Mouse (Mus musculus): Measurements from ENCODE around the gene Sohlh1. TPM values are rescaled to one million over a fixed set of nuclear protein-coding genes. Genes with fewer than 3 reads are reported as not detected.
"Not testable (repeated sequence)": the region's sequence is repeated elsewhere in the genome, so short reads cannot be mapped to it uniquely, and the experiment has no call there.

The Sohlh1 gene
- polyA plus RNA-seq, 1 experiment from 2014 or later = not detected

DNA sequence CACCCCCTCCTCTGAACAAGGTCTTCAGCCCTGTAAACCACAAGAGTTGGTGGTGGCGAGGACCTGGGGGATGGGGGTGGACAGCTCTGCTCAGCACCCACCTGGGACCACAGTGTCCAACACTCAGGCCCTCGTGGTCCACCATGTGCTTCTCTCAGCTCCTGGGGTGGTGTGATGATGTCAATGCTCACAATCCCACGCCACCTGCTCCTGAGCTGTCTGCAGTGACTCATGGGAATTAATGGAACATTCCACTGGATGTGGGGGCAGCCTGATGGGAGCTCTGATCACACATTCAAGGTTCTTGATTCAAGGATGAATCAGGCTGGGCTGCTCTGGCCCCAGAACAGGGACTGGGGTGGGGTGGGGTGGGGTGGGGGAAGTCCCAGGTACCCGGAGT lies 4.9 kb downstream of the Sohlh1 start:
- no peak overlapping the region for H3K9ac ChIP-seq (ENCODE audit: low read length)
- no peak overlapping the region for H3K4me2 ChIP-seq (ENCODE audit: low read length)
- H3K27me3 ChIP-seq (ENCODE audit: control insufficient read depth, insufficient read depth, low read length) = peaks cover 3% of the 10 kb centered on the region; the same call in 1 of the 2 replicates
- no peak overlapping the region for H3K4me3 ChIP-seq (ENCODE audit: control insufficient read depth in 1 of 2, insufficient read depth in 1 of 2, low read depth in 1 of 2, low read length in 2 of 2)
- no peak for ATAC-seq (ENCODE audit: insufficient number of reproducible peaks, insufficient read depth, low FRiP score, low read depth)
- H3K27ac ChIP-seq (replicated peaks in 1 of 2; ENCODE audit: control insufficient read depth in 1 of 2, insufficient read depth in 1 of 2, low read depth in 2 of 2, low read length in 2 of 2) = no peak overlapping the region
- no peaks in the 10 kb centered on the region for H3K4me1 ChIP-seq (ENCODE audit: control insufficient read depth in 2 of 2, insufficient read depth in 2 of 2, low read length in 2 of 2)
- H3K9me3 ChIP-seq (ENCODE audit: control insufficient read depth, low read length) = no peaks in the 10 kb centered on the region
- WGBS = 46% methylated on average over 4 of the region's 4 CpGs
- H3K36me3 ChIP-seq (ENCODE audit: control insufficient read depth, insufficient read depth, low read length) = no peaks in the 10 kb centered on the region

DNA sequence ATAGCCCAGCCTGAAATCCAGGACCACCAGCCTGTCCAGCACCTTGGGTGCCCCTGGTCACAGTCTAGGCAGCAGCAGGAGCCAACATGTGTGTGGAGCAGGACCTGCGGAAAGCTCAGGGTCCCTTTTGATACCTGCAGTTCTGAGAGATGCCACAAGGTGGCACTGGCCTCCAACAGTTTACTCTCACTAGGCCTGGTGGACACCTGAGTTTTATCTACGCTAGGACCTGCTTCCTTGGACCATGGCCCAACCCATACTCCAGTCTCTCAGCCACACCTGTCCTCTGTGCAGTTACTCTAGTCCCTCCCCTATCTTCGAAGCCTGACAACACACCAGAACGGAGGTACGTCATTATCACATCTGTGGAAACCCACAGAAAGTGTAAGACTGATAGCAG lies 10.8 kb downstream of the Sohlh1 start:
- Histone ChIP-seq H3K27ac (replicated peaks in 1 of 2; ENCODE audit: control insufficient read depth in 1 of 2, insufficient read depth in 1 of 2, low read depth in 2 of 2, low read length in 2 of 2) (no peak overlapping the region), H3K4me2 (ENCODE audit: low read length) (no peak overlapping the region), H3K9ac (ENCODE audit: low read length) (no peak overlapping the region), H3K27me3 (ENCODE audit: control insufficient read depth, insufficient read depth, low read length) (no peaks in the 10 kb centered on the region), H3K9me3 (ENCODE audit: control insufficient read depth, low read length) (no peaks in the 10 kb centered on the region), H3K4me1 (ENCODE audit: control insufficient read depth in 2 of 2, insufficient read depth in 2 of 2, low read length in 2 of 2) (no peaks in the 10 kb centered on the region), H3K36me3 (ENCODE audit: control insufficient read depth, insufficient read depth, low read length) (no peaks in the 10 kb centered on the region), H3K4me3 (ENCODE audit: control insufficient read depth in 1 of 2, insufficient read depth in 1 of 2, low read depth in 1 of 2, low read length in 2 of 2) (no peak overlapping the region)
- ATAC-seq (ENCODE audit: insufficient number of reproducible peaks, insufficient read depth, low FRiP score, low read depth) = no peak
- WGBS = 43% methylated on average over 5 of the region's 5 CpGs

DNA sequence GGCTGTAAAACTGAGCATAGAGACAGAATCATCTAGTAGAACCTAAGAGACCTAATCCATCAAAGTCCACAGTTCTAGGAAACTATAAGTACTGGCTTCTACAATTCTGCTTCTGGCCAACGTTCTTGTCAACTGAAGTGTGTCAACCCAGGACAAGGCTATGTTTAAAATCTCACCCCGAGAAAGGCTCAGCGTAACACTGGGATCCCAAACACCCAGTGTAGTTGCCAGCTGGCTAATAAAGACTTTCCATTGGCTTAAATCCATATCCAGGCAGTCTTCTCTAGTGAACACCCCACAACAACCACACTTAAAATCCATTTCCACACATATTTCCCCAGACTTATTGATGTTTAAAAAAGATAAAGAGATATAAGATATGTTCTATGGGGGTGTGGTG lies 16.3 kb downstream of the Sohlh1 start:
- Histone ChIP-seq H3K27me3 (ENCODE audit: control insufficient read depth, insufficient read depth, low read length) (no peaks in the 10 kb centered on the region), H3K4me1 (ENCODE audit: control insufficient read depth in 2 of 2, insufficient read depth in 2 of 2, low read length in 2 of 2) (no peaks in the 10 kb centered on the region), H3K4me3 (ENCODE audit: control insufficient read depth in 1 of 2, insufficient read depth in 1 of 2, low read depth in 1 of 2, low read length in 2 of 2) (no peak overlapping the region), H3K9ac (ENCODE audit: low read length) (no peak overlapping the region), H3K9me3 (ENCODE audit: control insufficient read depth, low read length) (no peaks in the 10 kb centered on the region), H3K4me2 (ENCODE audit: low read length) (no peak overlapping the region), H3K27ac (replicated peaks in 1 of 2; ENCODE audit: control insufficient read depth in 1 of 2, insufficient read depth in 1 of 2, low read depth in 2 of 2, low read length in 2 of 2) (no peak overlapping the region), H3K36me3 (ENCODE audit: control insufficient read depth, insufficient read depth, low read length) (no peaks in the 10 kb centered on the region)
- 77% methylated on average over 3 of the region's 3 CpGs for WGBS
- no peak for ATAC-seq (ENCODE audit: insufficient number of reproducible peaks, insufficient read depth, low FRiP score, low read depth)

DNA sequence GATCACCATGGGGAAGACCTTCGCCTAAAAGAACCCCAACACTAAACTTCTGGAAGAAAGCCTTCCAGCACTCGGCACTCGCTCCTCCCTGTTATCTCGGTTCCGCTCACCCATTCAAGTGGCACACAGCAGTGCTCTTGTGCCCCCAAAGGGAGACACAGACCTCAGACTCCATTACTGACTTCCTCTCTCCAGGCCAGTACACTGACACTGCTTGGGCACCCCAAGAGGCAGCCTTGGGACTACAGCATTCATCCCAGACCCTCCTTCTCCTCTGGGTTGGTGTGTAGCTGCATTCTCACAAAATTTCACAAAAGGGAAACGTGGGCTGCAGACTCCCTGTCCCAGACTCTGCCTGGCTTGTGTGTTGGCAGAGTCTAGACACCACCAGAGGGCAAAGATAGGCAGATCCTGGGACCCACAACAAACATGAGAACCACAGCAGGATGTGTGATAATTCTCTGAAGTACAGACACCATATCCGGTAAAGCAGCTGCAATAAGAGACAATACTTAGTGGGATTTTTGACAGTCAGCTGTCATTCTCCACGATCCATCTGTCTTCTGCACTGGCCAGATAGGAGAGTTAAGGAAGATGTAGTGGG lies 18.6 kb downstream of the Sohlh1 start:
- H3K9ac ChIP-seq (ENCODE audit: low read length) = no peak overlapping the region
- H3K4me3 ChIP-seq (ENCODE audit: control insufficient read depth in 1 of 2, insufficient read depth in 1 of 2, low read depth in 1 of 2, low read length in 2 of 2) = no peak overlapping the region
- no peaks in the 10 kb centered on the region for H3K27me3 ChIP-seq (ENCODE audit: control insufficient read depth, insufficient read depth, low read length)
- H3K36me3 ChIP-seq (ENCODE audit: control insufficient read depth, insufficient read depth, low read length) = no peaks in the 10 kb centered on the region
- H3K4me2 ChIP-seq (ENCODE audit: low read length) = no peak overlapping the region
- H3K27ac ChIP-seq (replicated peaks in 1 of 2; ENCODE audit: control insufficient read depth in 1 of 2, insufficient read depth in 1 of 2, low read depth in 2 of 2, low read length in 2 of 2) = no peak overlapping the region
- H3K9me3 ChIP-seq (ENCODE audit: control insufficient read depth, low read length) = no peaks in the 10 kb centered on the region
- H3K4me1 ChIP-seq (ENCODE audit: control insufficient read depth in 2 of 2, insufficient read depth in 2 of 2, low read length in 2 of 2) = no peaks in the 10 kb centered on the region
- 62% methylated on average over 8 of the region's 8 CpGs for WGBS
- ATAC-seq (ENCODE audit: insufficient number of reproducible peaks, insufficient read depth, low FRiP score, low read depth) = no peak

DNA sequence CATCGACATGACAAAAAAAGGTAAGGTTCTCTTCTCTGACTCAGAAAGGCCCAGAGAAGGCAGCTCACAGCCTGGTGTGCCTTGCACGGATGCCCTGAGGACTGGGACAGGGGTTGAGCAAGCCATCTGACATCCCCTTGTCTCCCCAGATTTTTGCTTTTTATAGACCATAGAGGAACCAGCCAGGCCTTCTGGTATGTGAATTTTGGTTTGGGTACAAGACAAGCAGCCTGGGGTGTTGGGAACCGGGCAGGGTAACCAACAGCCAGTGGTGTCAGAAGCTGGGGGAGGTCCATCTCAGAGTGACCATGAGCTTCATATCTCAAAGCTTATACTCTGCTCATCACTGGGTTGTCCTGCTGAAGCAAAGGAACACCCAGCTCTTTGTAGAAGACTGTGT lies 22.3 kb downstream of the Sohlh1 start:
- WGBS = 79% methylated on average over 3 of the region's 3 CpGs
- no peak for ATAC-seq (ENCODE audit: insufficient number of reproducible peaks, insufficient read depth, low FRiP score, low read depth)
- Histone ChIP-seq H3K9ac (ENCODE audit: low read length) (no peak overlapping the region), H3K4me1 (ENCODE audit: control insufficient read depth in 2 of 2, insufficient read depth in 2 of 2, low read length in 2 of 2) (no peaks in the 10 kb centered on the region; a peak in 1 of 4 replicates), H3K36me3 (ENCODE audit: control insufficient read depth, insufficient read depth, low read length) (no peaks in the 10 kb centered on the region), H3K4me3 (ENCODE audit: control insufficient read depth in 1 of 2, insufficient read depth in 1 of 2, low read depth in 1 of 2, low read length in 2 of 2) (no peak overlapping the region), H3K9me3 (ENCODE audit: control insufficient read depth, low read length) (no peaks in the 10 kb centered on the region), H3K4me2 (ENCODE audit: low read length) (no peak overlapping the region), H3K27me3 (ENCODE audit: control insufficient read depth, insufficient read depth, low read length) (no peaks in the 10 kb centered on the region), H3K27ac (replicated peaks in 1 of 2; ENCODE audit: control insufficient read depth in 1 of 2, insufficient read depth in 1 of 2, low read depth in 2 of 2, low read length in 2 of 2) (no peak overlapping the region)

DNA sequence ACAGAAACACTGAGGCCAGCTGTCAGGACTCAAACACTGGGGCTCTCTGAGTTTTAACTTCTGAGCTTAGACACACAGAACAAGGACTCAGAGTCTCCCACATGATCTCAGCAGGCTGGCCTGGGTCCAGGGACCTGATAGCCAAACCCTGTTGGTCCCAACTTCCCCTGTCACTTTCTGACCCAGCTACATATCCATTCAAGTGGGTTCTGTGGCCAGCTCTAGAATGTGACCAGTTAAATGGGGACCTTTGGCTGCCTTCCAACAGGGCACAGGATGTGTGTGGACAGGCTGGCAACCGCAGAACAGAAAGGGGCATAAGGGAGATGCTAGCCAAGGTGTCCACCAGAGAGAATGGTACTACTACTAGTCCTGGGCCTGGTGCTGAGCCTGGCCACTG lies 24.2 kb downstream of the Sohlh1 start, which contains the start of gene Lcn9:
Gene Lcn9 (plus strand): TSS at position 348 of the 400 bp plus-strand sequence.
- Histone ChIP-seq H3K27me3 (ENCODE audit: control insufficient read depth, insufficient read depth, low read length) (no peaks in the 10 kb centered on the region), H3K27ac (replicated peaks in 1 of 2; ENCODE audit: control insufficient read depth in 1 of 2, insufficient read depth in 1 of 2, low read depth in 2 of 2, low read length in 2 of 2) (no peak within 1 kb of the TSS), H3K4me1 (ENCODE audit: control insufficient read depth in 2 of 2, insufficient read depth in 2 of 2, low read length in 2 of 2) (no peaks in the 10 kb centered on the region; a peak in 1 of 4 replicates), H3K9ac (ENCODE audit: low read length) (no peak within 1 kb of the TSS), H3K4me3 (ENCODE audit: control insufficient read depth in 1 of 2, insufficient read depth in 1 of 2, low read depth in 1 of 2, low read length in 2 of 2) (no peak within 1 kb of the TSS), H3K36me3 (ENCODE audit: control insufficient read depth, insufficient read depth, low read length) (no peaks in the 10 kb centered on the region), H3K9me3 (ENCODE audit: control insufficient read depth, low read length) (no peaks in the 10 kb centered on the region), H3K4me2 (ENCODE audit: low read length) (no peak within 1 kb of the TSS)
- WGBS = 63% methylated on average over 1 of the region's 1 CpGs
- no peak for ATAC-seq (ENCODE audit: insufficient number of reproducible peaks, insufficient read depth, low FRiP score, low read depth)

DNA sequence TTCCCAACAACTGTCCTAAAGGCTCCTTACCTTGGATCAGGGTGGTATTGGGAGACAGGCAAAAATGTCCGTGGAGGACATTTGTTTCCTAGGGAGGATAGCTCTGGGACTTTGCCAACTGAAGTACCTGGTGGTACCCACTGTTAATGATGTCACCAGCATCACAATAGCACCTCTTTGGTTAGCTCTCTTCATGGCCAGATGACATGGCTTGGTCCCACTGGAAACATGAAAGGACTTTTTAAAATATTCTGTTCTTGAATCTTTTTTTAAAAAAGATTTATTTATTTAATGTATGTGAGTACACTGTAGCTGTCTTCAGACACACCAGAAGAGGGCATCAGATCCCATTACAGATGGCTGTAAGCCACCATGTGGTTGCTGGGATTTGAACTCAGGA lies 31.3 kb downstream of the Sohlh1 start, which contains the start of gene Glt6d1:
Gene Glt6d1 (minus strand): TSS at position 101 of the 400 bp plus-strand sequence.
- H3K27ac ChIP-seq (replicated peaks in 1 of 2; ENCODE audit: control insufficient read depth in 1 of 2, insufficient read depth in 1 of 2, low read depth in 2 of 2, low read length in 2 of 2); ATAC-seq (ENCODE audit: insufficient number of reproducible peaks, insufficient read depth, low FRiP score, low read depth); H3K36me3 ChIP-seq (ENCODE audit: control insufficient read depth, insufficient read depth, low read length); H3K27me3 ChIP-seq (ENCODE audit: control insufficient read depth, insufficient read depth, low read length); H3K9ac ChIP-seq (ENCODE audit: low read length); H3K4me2 ChIP-seq (ENCODE audit: low read length); H3K4me3 ChIP-seq (ENCODE audit: control insufficient read depth in 1 of 2, insufficient read depth in 1 of 2, low read depth in 1 of 2, low read length in 2 of 2); H3K9me3 ChIP-seq (ENCODE audit: control insufficient read depth, low read length); H3K4me1 ChIP-seq (ENCODE audit: control insufficient read depth in 2 of 2, insufficient read depth in 2 of 2, low read length in 2 of 2): not testable (repeated sequence)
- WGBS = 67% methylated on average over 1 of the region's 1 CpGs

DNA sequence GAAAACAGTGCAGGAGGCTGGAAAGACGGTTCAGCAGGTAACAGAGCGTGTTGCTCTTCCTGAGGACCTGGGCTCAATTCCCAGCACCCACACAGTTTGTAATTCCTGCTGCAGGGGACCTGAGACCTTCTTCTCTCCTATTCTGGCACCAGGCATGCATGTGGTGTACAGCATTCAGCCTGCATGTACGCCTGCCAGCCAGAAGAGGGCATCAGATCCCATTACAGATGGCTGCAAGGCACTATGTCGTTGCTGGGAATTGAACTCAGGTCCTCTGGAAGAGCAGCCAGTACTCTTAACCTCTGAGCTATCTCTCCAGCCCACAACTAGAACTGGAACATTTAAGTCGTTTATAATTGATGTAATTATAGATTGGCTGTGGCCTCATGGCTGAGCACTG lies 33.7 kb downstream of the Sohlh1 start:
- H3K9me3 ChIP-seq (ENCODE audit: control insufficient read depth, low read length) = no peaks in the 10 kb centered on the region
- 78% methylated on average over 5 of the region's 5 CpGs for WGBS
- no peak for ATAC-seq (ENCODE audit: insufficient number of reproducible peaks, insufficient read depth, low FRiP score, low read depth)
- H3K4me1 ChIP-seq (ENCODE audit: control insufficient read depth in 2 of 2, insufficient read depth in 2 of 2, low read length in 2 of 2) = no peaks in the 10 kb centered on the region
- no peak overlapping the region for H3K27ac ChIP-seq (replicated peaks in 1 of 2; ENCODE audit: control insufficient read depth in 1 of 2, insufficient read depth in 1 of 2, low read depth in 2 of 2, low read length in 2 of 2)
- no peak overlapping the region for H3K4me3 ChIP-seq (ENCODE audit: control insufficient read depth in 1 of 2, insufficient read depth in 1 of 2, low read depth in 1 of 2, low read length in 2 of 2)
- H3K27me3 ChIP-seq (ENCODE audit: control insufficient read depth, insufficient read depth, low read length) = no peaks in the 10 kb centered on the region
- no peaks in the 10 kb centered on the region for H3K36me3 ChIP-seq (ENCODE audit: control insufficient read depth, insufficient read depth, low read length)
- no peak overlapping the region for H3K9ac ChIP-seq (ENCODE audit: low read length)
- H3K4me2 ChIP-seq (ENCODE audit: low read length) = no peak overlapping the region
